Mouse (Mus musculus) right cerebral cortex, postnatal 25 days (tissue): ENCODE data around the gene Nr3c2.

Source experiments
- DNase-seq: peaks from one replicate; pipeline ENCODE4 v3.0.0; 2022

The Nr3c2 gene

DNA sequence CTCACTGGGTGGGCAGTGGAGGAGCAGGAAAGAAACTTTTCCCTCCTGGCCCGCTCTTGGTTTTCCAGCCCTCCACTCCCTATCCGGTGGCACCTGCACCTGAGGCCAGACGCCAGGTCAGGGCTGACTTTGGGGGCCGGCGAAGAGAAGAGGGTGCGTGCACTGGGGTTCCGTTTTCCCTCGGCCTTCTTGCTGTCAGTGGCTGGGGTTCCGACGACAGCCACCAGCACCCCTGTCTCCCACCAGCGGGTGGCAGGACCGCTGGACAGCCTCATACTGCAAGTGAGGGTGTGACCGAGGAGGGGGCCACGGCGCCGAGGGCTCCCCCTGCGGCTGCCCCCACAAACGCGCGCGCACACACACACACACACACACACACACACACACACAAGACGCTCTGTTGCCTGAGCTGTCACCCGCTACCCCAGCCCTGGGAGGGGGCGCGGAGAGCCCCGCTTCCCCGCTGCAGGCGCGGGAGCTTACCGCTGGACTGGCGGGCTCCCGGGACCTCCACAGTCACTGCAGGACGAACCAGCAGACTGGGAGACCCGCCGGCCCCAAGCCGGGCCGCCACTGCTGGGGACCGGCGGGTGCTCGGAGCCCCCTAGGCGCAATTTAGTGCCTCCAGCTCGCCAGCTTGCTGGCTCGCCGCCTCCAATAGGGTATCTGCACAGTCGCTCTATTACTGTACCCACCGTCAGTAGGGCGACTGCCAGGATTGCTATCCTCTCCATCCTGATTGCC, at the start of gene Nr3c2:
Nr3c2 (plus strand) TSS at position 32 of the 744 bp plus-strand sequence.
- peak; percentile 64 for DNase-seq

DNA sequence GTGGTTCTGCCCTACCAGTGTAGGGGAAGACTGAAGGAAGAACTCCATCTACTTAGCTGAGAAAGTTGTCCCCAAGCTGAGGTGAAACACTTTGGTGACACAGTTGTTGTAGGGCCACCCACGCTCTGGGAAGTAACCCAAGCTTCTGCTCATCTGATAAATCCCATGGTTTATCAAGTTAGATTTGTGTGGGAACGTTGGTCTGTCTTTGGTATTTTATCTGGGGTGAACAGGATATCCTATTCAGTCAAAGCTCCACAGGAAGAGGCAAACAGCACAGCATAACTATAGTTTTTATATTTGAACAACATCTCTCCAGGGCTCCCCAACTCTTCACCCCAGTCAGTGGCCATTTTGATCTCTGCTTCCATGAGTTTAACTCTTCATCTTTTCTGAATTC, 40.7 kb upstream of the Nr3c2 start:
- no peak for DNase-seq

DNA sequence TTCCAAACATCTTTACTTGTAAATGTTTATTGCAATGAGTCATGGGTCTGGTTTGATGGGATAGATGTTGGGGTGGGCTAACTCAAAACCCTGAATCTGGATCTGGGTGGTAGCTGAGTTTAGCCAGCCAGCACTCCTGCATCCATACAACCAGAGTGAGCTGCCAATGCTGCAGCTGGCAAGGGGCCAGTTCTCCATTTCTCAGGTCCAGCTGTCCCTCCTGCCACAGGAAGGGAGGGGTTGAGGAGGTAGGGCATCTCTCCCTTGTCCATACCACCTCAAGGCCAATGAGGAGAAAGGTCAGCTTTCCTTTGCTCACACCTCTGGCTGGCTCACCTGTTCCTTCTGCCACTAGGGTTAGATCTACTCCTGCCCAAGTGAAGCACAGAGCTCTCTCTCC, 39.5 kb upstream of the Nr3c2 start:
- DNase-seq, result no peak

DNA sequence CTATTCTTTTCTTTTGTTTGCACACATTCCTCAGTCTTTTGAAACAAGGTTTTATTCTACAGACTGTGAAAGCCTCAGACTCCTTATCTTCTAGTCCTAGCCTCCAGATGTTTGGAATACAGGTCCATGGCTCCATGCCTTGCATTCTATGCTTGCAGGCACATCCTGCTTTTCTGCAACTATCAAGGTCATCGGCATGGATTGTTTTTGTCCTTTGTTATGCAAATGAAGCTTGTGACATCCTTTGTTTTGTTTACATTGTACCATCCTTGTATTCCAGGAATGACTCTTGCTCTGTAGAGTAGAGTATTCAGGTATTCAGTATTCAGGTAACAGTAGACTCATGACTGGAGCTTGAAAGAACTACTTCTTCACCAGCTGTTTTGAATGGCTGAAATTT, 36.2 kb upstream of the Nr3c2 start:
- no peak for DNase-seq

DNA sequence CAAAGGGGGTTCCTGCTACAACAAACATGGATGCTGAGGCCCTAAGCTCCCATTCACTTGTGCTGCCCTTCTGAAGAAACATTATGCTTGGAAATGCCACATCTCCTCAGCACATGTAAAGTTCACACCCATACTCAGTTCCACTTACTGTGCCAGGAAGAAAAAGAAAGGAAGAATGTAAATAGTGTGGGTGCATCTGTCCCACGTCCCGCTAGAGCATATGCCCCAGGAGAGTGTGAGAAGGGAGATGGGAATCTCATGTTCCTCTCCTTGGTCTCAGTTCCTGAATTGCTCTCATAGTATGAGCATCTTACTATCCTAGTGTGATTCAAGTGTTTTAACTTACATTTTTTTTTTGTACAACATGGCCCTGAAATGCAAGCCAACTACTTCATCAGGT, 22.4 kb upstream of the Nr3c2 start:
- DNase-seq, result peak; percentile 34

DNA sequence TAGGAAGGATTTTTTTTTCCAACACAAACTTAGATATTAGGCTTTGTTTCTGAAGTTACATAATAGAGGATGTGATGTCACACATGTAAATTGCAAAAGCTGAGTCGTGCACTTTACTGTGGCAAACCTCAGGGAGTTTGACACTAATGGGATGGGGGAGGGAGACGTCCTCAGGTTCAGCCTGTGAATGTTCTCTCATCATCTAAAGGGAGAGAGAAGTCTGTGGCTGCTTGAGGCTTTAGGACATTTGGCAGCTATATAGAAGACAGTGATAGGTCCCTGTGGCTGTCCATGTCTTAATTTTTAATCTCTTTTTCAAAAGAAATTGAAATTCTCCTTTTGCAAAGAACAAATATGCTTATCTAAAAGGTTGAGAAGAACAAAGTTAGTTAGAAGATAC, 2.2 kb upstream of the Nr3c2 start:
- no peak for DNase-seq

DNA sequence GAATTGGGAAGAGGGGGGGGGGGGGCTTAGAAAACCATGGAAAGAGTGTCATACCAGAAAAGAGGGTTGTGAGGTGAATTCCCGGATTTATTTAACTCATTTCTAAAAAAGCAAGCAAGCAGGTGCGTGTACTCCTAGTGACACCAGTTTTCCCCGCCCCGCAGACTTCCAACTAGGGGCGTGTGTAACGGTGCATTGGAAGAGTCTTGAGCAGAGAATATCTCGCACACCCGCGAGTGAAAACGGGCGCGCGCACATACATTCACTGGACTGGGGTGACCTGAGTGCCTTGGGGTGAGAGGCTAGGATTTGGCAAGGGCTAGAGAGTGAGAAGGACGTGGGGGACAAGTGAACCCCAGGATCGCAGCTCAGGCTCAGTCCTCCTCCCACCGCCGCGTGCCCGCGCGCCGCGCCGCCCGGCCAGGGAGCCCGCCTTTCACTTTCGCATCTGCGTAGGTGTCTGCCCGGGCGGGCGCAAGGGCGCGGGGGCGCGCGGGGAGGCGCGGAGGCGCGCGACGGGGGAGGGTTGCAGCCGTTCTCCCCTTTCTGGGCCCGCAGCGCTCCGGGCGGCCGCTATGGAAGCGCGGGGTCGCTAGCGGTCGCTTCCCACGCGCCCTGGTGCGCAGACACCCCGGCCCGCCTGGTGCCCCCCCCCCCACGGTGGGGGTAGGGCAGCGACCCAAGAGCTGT, 376 bp upstream of the Nr3c2 start:
- no peak for DNase-seq

DNA sequence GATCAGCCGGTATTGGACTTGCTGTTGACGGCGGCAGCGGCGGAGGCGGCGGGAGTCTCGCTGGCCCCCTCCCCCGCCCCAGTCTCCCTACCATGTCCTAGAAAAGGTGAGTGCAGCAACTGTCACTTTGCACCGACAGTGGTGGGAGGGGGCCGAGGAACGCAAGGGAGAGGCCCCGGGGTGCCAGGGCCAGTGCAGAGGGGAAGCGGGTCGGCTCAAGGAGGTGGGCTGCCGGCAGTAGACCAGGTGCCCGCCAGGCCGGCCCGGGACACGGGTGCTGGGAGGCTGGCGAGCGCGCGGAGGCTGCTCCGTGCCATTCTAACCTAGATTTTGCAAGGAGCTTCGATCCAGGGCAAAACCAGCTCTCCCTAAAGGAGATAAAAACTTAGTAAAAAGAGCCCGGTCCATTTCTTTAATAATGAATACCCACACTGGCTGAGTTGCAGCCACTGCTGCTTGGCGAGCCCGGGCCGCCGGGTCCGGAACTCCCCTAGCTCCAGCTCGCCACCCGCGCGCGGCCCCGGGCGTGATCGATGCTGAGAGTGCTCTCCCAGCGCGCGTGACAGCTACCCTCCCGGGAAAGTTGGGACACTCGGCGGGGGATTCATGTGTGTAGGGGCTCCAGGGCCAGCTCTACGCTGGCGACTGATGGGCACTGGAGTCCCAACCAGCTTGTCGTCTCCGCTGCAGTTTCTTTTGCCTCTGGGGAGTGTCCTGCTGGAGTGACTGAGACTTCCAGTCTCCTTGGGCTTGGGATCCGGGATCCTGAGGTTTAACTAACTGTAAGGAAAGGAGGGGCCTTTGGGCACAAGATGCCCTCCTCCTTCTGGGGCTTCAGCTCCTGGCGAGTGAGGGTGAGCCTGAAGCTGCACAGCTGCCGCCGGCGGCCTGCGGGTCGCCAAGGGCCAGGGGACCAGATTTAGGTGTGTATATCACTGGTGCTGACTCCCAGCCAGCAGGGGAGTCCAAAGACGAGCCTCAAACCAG, 1.2 kb downstream of the Nr3c2 start:
- DNase-seq, result peak; percentile 53

DNA sequence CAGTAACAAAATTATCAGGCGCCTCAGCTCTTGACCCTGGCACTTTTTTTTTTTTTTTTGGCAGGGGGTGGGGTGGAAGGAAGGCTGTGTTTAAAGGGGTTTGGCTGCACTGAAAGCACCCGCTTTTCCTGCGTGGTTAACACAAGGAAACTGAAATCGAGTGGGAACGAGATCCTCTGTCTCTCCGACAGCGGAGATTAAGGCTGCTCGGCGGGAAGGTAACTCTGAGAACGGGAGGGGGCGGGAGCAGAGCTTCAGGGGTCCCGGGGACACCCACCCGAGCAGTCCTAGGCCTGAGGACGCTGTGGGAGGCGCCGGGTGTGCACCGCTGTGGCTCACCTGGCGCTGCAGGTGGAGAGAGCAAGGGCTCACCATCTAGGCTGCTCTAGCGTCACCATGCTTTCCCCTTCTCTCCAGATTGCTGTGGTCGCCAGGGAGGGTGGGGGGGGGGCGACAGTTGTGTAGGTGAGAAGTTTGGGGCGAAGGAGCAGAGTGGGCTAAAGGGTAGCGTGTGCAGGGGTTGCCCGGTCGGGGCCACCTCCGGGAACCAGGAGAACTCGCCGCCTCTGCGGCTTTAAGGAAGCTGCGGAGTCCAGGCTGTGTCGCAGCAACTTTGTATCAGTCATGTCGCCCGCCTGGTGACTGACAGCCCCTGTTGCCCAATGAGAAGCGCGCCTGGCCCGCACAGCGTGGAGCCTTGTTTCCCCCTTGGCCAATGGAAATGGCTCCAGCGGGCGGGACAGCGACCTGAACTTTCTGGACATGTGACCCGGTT, 2.4 kb downstream of the Nr3c2 start:
- DNase-seq, result peak; percentile 96

DNA sequence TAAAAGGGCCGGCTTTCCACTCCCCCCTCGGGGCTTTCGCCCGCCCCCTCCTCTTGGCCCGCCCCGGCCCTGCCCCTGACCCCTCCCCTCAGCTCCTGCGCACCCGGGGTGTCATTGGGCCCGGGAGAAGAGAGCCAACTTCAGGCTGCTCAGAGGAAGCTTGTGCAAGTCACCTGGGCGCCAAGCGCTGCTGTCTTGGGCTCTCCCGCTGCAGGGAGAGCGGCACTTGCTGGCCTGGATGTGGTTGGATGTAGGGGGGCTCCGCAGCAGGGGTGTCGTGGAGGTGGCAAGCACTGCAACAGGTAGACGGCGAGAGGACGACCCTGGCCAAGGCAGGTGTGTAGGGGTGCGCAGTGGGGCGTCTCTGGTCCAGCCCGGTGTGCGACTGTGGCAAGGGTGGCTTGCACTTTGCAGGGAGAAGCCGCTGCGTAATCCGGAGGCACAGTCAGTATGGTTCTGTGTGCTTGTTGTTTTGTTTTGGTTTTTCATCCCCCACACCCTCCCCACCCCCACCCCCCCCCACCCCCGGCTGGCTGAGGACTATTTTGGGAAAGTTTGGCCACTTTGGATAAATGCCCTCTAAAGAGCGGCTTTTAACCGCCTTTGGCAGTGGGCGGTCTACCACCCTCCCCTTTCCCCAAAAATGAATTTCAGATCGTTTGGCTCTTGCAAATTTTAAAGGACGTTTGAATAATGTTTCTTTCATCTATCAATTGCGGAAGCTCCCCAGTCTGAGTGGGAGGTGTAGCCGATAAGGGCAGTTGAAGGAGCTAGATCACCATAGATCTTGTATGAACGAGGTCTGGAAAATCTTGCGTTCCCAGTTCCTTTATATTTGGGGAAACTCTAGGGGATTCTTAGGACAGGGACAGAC, 3.2 kb downstream of the Nr3c2 start:
- DNase-seq, result no peak

DNA sequence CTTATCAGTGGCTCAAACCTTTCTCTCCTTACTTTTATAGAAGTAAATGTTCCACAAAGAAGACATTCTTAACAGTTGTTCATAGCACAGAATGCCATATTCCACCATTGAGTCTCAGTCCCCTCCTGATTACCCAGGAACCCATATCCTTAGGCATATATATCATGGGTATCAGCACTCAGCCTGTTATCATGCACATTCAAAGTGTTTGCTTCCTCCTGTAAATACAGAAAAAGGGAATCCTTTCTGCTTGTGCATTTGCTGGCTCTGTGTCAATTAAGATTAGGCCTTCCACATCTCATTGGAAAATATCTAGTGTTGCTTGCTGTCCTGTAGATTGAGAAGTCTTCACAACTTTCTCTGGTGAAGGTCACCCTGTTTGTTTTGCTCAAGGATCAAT, 12.0 kb downstream of the Nr3c2 start:
- DNase-seq, result no peak

DNA sequence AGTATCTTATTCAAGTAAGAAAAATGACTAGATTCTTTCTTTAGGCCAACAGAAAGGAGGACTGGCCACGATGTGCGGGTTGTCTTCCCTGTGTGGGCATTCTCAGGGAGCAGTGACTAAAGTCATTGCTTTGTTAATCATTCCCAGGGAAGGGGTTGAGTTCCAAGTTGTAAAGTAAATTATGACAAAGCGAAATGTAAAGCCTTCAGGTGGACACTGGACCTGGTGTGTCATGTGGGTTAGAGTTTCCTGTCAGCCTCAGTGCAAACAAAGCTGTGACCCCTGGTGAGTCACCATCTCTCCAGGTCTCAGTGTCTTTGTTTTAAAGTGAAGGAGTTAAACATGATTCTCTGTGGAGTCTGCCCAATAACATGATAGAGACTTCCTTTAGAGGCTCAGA, 13.4 kb downstream of the Nr3c2 start:
- DNase-seq, result no peak

DNA sequence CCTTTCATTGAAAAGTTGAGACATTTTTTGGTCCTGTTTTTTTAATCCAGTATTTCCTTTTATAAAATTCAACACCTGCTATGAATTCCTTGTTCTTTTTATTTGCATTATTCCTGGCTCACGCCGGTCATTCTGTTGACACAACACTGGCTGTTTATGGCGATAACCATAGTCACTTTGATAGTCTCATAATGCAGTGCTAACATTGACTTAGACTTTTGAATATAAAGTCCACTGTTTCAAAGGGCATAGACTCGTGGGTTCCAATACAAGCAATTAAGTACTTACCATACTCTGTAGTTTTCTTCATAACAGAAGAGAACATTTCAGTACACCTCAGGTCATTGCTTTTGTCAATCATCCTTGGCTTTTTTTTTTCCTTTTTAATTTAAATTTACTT, 14.0 kb downstream of the Nr3c2 start:
- no peak for DNase-seq

DNA sequence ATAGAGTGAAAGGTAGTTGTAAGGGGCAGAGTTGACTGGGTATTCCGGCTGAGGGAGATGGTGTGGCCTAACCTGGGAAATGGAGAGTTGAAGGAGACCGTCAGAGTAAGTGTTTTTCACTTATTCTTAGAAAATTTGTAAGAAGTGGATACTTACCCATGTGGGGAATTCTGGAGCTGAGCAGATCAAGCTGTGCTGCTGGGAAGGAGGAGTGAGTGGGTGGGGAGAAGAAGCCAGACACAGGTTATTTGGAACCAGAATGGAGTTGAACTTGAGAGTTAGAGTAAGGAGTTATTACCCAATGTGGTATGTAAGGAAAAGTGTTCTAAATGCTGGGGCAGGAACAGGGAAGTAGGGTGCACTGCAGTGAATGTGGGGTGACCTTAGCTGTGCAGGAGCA, 16.0 kb downstream of the Nr3c2 start:
- no peak for DNase-seq

DNA sequence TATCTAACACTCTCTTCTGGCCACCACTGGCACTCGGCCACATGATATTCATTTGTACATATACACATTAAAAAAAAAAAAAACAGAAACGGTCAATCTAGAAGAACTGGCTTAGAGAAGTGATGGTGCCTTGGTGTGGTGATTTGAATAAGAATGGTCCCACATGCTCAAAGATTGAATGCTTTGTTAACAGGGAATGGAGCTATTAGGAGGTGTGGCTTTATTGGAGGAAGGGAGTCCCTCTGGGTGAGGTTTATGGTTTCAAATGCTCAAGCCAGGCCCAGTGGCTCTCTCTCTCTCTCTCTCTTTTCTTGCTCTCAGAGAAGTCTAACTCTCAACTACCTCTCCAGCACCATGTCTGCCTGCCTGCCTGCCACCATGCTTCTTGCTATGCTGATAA, 20.3 kb downstream of the Nr3c2 start:
- DNase-seq, result no peak

DNA sequence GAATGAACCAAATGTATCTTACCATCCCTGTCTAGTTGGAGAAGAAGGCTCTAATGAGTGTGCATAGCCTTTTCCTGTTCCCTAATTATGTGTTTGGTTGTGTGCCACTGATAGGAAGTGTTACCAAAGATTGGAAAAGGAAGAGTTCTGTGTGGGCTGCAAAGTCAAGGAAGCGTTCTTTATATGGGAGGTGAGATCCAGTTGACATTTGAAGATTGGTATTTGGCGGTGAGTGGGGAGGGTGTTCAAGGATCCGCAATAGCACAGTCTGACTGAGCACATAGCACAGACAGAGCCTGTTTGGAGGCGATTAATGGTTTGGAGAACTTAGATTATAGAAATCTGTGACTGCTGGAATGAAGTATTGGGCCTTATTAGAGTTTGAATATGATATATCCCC, 24.9 kb downstream of the Nr3c2 start:
- DNase-seq, result no peak

DNA sequence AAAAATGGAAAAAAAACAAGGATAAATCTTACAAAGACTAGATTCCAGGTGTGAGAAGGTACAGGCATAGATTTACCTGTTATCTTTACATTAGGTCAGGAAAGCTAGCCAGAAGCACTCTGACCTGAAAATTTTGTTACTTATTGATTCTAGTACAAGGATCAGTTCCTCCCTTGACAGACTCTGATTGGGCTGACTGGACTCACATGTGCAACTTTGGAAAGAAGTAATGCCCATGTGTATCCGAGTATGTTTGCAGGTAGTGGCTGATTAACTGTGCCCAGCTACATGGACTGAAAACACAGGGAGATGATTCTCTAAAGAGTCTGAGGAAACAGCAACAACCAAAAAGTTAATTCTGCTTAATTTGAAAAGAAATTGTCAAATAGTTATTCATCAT, 29.1 kb downstream of the Nr3c2 start:
- DNase-seq, result no peak

DNA sequence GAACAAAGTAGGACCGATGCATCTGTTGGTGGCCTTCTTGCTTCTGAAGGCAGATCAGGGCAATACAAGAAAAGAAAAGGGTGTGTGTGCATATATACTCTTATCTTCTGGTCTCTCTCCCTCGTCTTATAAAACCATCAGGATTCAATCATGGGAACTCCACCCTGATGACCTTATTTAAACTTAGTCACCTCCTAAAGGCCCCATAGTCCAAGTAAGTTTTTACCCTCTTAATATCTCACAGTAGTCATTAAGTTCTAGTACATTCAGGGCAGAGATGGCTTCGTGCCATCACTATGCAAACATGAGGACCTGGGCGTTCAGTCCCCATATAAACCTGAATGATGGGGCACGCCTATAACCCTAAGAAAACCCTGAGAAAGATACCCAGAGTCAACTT, 29.6 kb downstream of the Nr3c2 start:
- no peak for DNase-seq

DNA sequence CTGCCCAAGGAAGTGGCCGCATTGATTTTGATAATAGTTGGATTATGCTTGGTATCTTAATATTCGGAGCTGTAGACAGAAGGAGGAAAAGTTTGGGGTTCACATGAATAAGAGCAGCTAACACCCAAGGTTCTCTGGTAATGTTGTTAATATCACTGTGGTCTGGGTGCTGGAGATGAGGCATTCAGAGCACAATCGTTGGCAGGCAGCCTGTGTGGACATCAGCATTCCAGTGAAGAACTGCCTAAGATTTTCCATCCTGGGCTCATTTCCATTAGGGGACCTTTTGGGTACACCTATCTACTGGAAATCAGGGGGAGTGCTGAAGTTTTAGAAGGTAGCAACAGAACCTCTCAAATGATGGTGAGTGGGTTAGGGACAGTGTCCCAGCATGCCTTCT, 65.8 kb downstream of the Nr3c2 start:
- DNase-seq, result no peak

DNA sequence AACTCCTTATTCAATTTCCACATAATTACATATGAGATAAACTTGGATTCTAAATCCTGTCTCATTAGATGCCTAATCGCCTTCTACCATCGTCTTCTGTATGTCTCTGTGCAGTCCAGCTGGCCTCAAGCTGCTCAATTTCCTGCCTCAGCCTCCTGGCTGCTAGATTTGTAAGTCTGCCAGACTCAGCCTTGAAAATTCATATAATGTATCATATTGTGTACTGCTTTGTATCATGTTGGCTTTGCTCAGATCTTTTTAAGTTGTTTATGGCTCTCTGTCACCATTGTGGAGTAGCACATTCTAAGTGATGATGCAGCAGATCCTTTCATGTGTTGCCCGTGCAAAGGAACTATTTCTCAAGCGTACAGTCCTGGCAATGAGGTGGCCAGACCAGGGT, 71.9 kb downstream of the Nr3c2 start:
- DNase-seq, result no peak

DNA sequence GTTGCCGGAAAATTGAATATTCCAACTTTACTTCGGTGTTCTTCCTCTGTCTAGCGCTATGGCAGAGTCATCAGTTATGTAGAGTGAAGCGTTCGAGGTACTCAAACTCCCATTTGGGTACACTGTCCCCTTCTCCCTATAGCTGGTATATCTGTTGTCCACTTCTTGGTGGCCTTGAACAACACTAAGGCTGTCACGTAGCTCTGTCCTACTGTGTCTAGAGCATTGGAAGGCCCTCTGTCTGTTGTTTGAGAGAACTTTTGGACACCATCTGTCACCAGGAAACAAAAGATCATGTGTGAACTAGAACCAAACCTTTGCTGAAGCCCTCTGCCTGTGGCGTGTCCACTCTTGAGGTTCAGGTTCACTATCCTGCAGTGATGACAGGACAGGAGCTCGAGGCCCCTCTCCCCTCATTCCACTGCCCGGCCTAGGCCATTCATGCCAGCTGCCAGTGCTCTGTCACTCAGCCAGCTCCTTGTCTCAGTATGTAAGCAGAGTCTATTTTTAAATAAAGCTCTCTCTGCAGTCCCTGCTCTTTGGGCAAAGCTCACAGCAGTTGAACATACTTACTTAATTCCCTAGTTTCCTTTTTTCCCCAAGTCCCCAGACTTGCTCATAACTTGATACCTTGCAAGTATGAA, 72.6 kb downstream of the Nr3c2 start:
- no peak for DNase-seq
